Mouse (Mus musculus): ENCODE data around the gene Chrm3. TPM values are rescaled to one million over a fixed set of nuclear protein-coding genes. Genes with fewer than 3 reads are reported as not detected.

The Chrm3 gene
- polyA plus RNA-seq, 1 experiment = not detected

DNA sequence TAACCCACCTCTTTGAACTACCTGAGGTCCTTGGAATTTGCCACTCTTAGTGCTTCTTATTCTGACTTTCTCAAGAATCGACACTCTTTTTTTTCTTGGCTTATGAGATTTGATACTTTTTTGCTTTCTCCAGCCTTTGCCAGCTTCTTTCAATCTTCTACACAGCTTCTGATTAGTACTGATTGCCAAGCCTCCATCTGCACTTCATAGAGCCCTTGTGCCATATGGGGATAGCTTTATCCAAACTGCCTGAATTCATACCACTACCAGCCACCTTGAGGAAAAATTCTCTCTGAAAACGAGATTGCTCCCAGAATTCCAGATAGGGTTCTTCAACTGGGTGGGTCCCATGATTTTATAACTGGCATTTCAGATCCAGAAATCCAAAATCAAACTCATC, 368.0 kb downstream of the Chrm3 start:
- no peak for TF ChIP-seq GATA1 (IDR thresholded peaks at IDR 0.05; ENCODE audit: low read length)

DNA sequence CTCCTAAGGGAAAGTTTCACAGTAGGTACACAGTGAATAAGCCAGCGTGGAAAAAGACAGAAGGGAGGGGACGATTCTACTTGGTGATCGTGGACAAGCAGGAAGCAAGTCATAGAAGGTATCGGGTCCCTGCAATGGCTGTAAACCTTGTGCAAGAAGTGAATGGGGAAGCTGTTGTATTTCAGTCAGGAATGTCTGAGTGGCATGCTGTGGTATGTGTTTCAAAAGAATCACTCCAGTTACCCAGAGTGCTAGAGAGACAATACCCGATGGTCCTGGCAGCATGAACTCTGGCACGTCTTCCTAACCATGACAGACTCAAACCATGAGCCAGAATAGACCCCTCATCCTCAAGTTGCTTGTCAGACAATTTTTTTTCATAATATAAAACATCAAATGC, 375.0 kb downstream of the Chrm3 start:
- no peak for TF ChIP-seq GATA1 (IDR thresholded peaks at IDR 0.05; ENCODE audit: low read length)

DNA sequence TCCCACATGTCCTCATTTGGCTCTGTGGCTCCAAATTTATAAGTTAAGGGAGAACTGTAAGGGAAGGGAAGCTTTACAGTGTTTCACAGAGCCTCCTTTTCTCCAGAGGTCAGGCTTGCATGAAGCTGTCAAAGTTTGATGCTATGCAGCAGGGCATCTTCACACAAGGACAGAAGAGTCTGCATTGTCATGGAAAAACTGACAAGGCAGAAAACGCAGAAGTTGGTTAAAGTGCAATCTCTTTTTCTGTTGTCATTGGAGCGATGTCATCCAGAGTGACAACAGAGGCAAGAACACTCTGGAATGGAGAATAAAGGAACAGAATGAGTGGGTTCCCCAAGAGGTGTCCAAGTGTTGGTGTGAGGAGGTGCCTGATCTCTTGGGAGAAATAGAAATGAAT, 377.4 kb downstream of the Chrm3 start:
- TF ChIP-seq GATA1 (IDR thresholded peaks at IDR 0.05; ENCODE audit: low read length) = no peak

DNA sequence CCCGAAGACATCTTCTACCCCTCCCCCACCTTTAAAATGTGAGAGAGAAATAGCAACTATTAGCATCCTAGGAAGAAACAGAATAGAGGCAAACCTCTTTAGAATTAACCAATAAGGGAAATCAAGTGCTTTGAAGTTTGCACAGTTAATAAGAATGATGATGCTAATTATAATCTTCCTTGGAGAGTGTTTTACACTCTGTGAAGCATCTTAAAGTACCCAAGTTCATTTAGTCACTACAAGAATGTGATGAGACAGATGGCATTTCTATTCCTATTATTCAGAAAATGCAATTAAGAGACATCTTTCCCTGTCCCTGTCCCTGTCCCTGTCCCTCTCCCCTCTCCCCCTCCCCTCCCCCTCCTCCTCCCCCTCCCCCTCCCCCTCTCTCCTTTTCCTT, 382.9 kb downstream of the Chrm3 start:
- no peak for TF ChIP-seq GATA1 (IDR thresholded peaks at IDR 0.05; ENCODE audit: low read length)

DNA sequence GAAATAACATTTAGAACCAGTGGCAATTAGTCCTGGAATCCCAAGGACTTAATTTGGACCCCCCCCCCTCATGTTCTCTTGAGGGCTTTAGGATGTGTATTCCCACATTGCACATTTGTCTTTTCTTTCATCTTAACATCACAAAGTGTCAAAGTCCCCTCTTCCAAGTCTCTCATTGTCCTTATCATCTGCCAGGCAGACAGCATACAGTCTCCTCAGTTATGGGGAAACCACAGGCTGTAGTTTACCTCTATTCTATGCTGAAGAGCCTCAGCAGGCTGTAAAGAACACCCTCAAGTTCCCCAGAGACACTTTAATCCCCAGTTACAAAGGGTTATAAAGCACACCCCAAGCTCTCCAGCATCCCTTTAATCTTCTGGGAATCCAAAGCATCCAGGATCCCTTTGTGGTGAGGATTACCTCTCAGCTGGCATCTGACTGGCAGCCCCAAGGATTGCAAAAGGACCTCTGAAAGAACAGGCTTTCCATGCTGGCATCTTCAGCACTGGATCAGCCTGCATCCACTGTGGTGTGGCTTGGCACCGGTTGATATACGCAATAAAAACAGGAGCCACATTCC, 386.8 kb downstream of the Chrm3 start:
- no peak for TF ChIP-seq GATA1 (IDR thresholded peaks at IDR 0.05; ENCODE audit: low read length)

DNA sequence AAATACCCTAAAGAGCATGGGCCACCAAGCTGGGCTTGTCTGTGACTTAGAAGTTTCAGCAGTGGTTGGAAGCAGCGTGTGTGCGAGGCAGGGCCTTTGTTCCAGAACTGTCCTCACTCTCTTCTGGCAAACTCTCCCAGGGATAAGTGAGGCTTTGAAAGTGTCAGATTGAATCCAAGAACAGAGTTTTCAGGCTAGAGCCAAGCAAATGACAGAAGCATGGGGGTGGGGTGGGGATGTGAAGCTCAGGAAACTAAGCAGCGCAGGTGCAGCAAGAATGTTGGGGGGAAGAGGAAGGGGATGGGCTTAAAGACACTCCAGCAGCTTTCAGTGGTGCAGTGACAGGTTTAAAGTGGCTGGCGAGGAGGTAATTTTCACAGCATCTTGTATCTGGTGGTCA, 388.8 kb downstream of the Chrm3 start:
- no peak for TF ChIP-seq GATA1 (IDR thresholded peaks at IDR 0.05; ENCODE audit: low read length)

DNA sequence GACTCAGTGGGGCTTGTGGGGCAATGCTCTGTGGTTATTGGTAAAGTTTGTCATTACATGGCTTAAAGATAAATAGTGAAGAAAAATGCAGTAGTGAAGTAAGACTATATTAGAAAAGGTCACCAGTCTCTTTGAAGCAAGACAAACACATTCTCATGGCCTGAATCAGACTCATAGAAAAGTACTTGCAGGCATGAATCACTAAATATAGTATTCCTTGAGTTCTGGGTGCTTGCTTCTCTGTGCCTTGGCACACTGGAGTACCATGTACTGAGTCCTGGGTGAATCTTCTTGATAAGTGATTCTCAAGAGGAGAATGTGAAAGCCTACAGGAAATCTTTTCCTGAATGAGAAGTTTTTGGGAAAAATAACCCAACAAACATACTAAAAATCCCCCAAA, 408.0 kb downstream of the Chrm3 start:
- TF ChIP-seq GATA1 (IDR thresholded peaks at IDR 0.05; ENCODE audit: low read length) = no peak

DNA sequence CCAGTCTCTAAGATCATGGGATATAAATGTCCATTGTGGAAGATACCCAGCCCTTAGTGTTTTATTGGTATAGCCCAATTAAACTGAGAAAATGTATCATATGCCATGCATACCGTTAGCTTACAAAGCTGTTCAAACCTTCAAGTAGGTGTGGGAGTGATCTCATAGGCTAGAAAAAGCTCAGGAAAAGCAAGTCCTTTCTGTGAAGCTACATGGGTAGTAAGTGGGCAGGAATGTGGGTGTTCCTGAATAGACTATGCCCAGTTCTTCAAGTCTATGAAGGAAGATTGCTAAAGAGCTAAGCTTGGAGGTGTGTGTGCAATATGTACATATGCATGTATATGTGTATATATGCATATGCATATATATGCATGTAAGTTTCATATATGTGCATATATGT, 409.3 kb downstream of the Chrm3 start:
- no peak for TF ChIP-seq GATA1 (IDR thresholded peaks at IDR 0.05; ENCODE audit: low read length)

DNA sequence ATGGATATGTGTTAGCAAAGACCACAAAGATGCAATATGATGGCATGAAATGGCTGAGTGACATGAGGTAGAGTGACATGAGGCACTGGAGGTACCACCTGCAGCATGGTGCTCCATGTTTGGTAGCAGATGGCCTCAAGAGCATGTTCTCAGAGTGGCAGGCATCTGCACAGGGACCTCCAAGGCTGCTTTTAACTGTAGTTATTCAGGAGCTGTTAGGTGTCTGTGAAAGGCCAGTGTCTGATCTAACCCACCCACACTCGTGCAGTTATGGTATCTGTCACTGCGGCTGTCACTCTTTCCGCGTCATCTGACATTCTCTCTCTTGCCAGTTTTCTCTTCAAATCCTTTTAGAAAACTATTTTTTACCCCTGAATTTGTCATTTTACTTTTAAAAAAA, 411.6 kb downstream of the Chrm3 start:
- no peak for TF ChIP-seq GATA1 (IDR thresholded peaks at IDR 0.05; ENCODE audit: low read length)

DNA sequence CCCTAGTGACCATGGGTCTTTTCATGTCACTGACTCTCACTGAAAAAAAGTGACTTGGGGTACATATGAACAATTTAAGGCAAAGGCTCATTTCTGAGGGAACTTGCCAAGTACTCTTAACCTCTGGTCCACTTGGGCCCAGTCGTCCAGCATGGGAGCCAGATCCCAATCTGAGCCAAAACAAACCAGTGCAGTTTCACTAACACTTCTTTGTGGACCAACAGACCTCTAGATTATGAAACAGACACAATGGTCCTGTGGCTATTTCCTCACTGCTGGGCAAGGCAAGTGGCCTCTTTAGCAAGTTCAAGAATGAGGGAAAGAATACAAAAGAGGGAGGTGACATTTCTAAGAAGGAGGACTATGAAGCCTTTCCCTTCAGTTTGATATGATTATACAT, 420.5 kb downstream of the Chrm3 start:
- no peak for TF ChIP-seq GATA1 (IDR thresholded peaks at IDR 0.05; ENCODE audit: low read length)

DNA sequence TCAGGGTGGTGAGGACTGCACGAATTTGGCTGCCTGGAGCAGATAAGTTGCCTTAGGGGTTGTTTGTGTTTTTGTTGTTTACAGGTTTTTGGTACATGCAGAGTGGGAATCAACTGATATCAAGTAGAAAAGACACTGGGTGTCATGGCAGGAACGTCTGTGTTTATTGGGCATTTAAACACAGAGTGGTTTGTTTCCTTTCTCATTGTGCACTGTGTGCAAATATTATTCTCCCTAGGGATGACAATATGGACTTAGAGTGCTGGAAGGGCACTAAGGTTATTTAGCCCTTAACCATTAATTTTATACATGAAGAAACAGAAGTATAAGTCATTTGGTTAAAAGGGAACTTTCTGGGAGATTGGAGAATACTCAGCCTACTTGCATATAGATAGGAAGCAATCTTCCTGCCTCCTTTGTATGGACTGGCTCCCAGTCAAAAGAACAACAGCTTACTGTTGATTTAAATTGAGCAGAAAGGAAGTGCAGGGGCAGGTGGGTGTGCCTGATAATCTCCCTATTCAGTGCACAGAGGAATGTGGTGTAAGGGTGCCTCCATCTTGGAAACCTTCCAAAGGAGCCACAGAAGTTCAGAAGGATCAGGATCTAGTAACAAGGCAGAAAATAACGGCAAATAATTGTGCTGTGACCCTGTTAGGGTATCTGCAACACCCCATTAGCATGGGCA, 421.7 kb downstream of the Chrm3 start:
- TF ChIP-seq GATA1 (IDR thresholded peaks at IDR 0.05; ENCODE audit: low read length) = no peak

DNA sequence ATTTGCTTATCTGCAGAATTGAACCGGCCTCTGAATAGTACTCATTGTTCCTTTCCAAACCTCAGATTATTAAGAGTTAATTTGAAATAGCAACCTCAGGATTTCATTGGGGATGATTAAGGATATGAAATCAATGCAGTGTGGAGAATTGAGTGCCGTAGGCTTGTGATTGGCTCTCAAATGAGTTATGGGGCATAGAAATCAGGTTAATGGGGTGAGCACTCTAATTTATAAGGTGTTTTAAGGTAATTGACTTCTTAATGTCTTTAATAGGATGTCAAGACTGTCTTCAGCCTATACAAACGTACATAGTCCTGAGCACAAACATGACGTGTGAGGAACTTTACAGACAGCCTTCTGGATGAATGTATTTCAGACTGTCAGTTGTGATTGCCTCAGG, 427.9 kb downstream of the Chrm3 start:
- no peak for TF ChIP-seq GATA1 (IDR thresholded peaks at IDR 0.05; ENCODE audit: low read length)

DNA sequence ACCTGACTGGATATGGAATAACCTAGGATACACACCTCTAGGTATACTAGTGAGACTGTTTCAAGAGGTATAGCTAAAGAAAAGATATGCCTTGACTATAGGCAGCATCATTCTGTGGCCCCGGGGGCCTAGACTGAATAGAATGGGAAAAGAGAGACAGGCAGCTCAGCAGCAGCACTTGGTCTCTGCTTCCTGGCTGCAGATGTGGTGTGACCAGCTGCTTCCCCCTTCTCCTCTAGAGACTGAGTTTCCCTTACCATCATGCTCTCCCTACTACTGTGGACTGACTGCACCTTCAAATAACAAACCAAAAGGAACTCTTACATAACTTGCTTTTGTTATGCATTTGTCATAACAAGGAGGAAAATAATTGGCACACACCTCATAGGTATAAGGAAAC, 430.0 kb downstream of the Chrm3 start:
- TF ChIP-seq GATA1 (IDR thresholded peaks at IDR 0.05; ENCODE audit: low read length) = no peak

DNA sequence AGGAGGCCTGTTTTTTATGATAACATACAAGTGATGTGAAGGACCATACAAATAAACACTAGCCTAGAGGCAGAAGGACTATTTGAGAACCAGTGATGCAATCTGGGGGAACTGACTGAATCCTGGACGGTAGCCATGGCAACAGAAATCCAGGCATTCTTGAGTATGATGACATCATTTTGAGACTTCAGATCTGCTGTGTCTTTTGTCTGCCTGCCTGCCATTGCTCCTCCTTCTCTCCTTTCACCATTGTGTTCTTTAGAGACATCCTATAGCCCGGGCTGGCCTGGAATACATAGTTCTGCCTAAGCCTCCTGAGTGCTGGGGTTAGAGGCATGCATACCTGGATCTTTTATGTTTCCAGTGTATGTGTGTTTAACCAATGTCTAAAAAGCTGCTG, 430.7 kb downstream of the Chrm3 start:
- no peak for TF ChIP-seq GATA1 (IDR thresholded peaks at IDR 0.05; ENCODE audit: low read length)

DNA sequence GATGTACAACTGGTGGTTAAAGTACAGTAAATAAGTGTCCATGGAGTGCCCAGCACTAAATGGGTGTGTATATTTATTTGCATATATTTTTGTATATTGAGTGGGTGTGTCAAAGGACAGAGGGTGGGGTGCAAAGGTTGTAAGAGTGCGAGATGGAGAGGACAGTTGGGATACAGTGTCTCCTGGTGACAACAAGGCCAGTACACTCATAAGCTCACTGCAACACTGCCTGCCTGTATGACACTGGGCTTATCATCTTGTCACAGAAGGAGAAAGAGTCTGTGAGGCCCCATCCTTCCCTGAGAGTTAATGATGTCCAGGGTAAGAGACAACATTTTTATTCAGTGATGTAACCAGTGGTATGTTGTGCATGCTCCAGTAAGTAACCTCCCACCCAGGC, 439.5 kb downstream of the Chrm3 start:
- no peak for TF ChIP-seq GATA1 (IDR thresholded peaks at IDR 0.05; ENCODE audit: low read length)

DNA sequence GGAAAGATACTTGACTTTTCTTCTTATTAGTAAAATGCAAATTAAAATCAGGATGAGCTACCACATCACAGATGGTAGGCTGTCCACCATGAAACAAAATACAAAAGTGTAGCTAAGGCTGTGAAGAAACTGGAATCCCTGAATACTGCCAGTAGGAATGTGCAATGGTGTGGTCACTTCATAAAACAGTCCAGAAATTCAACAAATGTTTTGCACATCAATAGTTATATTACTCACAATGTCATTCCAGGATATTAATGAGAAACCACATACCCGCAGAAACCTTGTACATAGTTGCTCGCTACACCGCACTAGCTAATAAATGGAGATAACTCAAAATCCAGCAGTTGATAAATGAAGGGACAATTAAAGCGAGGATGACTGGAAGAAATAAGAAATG, 447.9 kb downstream of the Chrm3 start:
- TF ChIP-seq GATA1 (IDR thresholded peaks at IDR 0.05; ENCODE audit: low read length) = no peak

DNA sequence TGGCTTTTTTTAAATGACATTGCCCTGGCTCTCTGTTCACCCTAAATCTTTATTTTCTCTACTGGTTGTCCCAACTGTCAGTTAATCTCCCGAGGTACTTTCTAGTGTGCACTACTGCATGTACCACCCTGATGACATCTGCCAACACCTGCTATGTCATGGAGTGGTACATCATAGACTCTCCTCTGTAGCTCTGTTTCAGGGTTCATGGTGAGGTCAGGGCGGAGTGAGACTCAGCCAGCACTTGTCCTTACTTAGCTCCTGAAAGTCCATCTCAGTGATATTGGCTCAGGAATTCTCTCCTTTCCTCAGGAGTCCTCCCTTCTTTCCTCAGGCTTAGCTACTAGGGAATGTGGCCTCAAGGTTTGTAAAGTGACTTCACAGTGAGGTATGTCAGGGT, 451.9 kb downstream of the Chrm3 start:
- TF ChIP-seq GATA1 (IDR thresholded peaks at IDR 0.05; ENCODE audit: low read length) = no peak

DNA sequence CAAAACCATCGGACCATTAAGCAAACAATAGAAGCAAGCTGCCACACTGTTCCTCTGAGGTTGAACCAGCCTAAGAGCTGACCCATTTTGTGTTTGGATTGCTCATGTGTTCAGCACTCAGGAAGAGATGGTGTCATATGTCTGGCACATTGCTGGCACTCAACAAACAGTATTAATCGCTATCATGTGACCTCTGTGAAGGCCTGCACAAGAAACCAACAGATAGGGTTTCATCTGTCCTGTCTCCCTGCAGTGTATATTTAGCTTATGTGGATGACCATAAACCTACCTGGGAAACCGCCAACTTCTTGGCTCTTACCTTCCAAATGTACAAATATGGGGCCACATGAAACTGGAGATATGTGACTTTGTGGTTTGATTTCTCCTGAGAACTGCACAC, 453.4 kb downstream of the Chrm3 start:
- no peak for TF ChIP-seq GATA1 (IDR thresholded peaks at IDR 0.05; ENCODE audit: low read length)
